Mouse (Mus musculus) forebrain, embryonic 10.5 days (tissue): ENCODE data around the gene Fam189a2. TPM values are rescaled to one million over a fixed set of nuclear protein-coding genes. Genes with fewer than 3 reads are reported as not detected.

Experiments
- DNase-seq: peaks from one replicate; pipeline ENCODE4 v3.0.0-alpha.2; 2017; ENCODE audit warnings: low spot score; ENCODE audit errors: extremely low spot score
- H3K27ac ChIP-seq: fragments of 300-500 bp; sonication (generic); 2 replicates; pipeline ENCODE4 v1.5.1; 2016; ENCODE audit warnings: mild to moderate bottlenecking
- H3K27me3 ChIP-seq: fragments of 300-500 bp; sonication (generic); 2 replicates; pipeline ENCODE4 v1.6.1; 2016; ENCODE audit warnings: mild to moderate bottlenecking; ENCODE audit not compliant: poor library complexity, severe bottlenecking
- H3K36me3 ChIP-seq: fragments of 300-500 bp; sonication (generic); replicated peaks from 2 replicates; pipeline ENCODE4 v1.6.1; 2016; ENCODE audit warnings: mild to moderate bottlenecking, moderate library complexity
- H3K4me1 ChIP-seq: fragments of 300-500 bp; sonication (generic); 2 replicates; pipeline ENCODE4 v1.6.1; 2016
- H3K4me3 ChIP-seq: fragments of 300-500 bp; sonication (generic); 2 replicates; pipeline ENCODE4 v1.5.1; 2016; ENCODE audit warnings: mild to moderate bottlenecking, moderate library complexity
- H3K9me3 ChIP-seq: fragments of 300-500 bp; sonication (generic); 2 replicates; pipeline ENCODE4 v1.6.1; 2016; ENCODE audit warnings: mild to moderate bottlenecking, moderate library complexity
- WGBS: fragments of 180-500 bp; shearing (Covaris S2); methylation state at CpG from one replicate; pipeline ENCODE4 v1.1.7; 2016; 5-methylcytosine and 5-hydroxymethylcytosine counted together
- polyA plus RNA-seq: library from polyadenylated mRNA; unstranded; fragments of >200 nt; fragmentation: Nextera tagmentation; extraction: Ambion mirVana; gene quantifications from 2 replicates; pipeline ENCODE4 v1.2.1, GENCODE M21; 2016

The Fam189a2 gene
- polyA plus RNA-seq, 1 experiment from 2014 or later = 0.38 TPM

DNA sequence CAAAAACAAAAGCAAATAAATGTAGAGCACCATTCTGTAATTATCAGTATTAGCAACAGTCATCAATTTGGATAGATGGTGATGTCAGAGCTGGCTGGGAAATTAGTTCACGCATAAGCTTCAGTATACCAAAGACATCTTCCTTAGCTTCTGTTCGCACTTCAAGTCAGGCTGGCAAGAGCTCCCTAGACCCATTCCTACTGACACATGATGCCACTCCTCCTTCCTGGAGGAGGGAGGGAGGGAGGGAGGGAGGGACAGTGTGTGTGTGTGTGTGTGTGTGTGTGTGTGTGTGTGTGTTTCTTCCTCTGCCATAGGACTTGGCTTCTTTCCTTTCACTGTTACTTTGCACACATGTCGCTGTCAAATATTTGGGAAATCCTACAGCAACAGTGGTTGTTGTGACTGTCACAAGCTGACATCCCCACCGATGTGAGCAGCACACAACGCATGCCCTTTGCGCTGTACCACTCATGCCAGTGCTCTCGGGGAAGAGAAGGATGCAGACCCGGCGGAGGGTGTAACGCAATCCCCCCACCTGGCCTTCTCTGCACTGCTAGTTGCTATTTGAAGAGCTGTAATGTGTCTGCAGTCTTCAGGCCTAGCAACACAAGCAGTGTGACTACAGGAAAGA lies 34.9 kb downstream of the Fam189a2 start:
- H3K27me3 ChIP-seq = no peaks in the 10 kb centered on the region
- H3K27ac ChIP-seq = no peak overlapping the region
- H3K9me3 ChIP-seq = no peaks in the 10 kb centered on the region
- no peak overlapping the region for H3K4me3 ChIP-seq
- no peaks in the 10 kb centered on the region for H3K4me1 ChIP-seq
- DNase-seq = no peak
- no peaks in the 10 kb centered on the region for H3K36me3 ChIP-seq
- WGBS = 90% methylated on average over 10 of the region's 10 CpGs

DNA sequence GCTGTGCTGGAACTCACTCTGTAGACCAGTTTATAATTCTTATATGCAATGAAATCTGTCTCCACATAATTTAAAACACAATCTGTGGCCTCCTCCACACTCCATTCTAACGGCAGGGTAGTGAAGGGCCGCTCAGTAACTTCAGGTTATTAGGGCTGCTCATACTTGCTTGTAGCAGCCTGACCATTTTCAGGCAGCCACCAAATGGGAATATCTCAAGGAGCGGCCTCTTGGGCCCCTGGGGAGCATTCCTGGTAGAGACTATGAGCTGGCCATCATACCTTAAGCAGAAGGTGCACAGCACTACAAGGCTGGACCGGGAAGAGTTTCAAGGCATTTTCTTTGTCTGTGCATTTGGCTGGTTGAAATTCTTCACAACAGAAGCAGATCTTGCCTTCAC lies 42.7 kb downstream of the Fam189a2 start:
- Histone ChIP-seq H3K36me3 (no peaks in the 10 kb centered on the region), H3K4me3 (no peak overlapping the region), H3K4me1 (no peaks in the 10 kb centered on the region), H3K27me3 (no peaks in the 10 kb centered on the region), H3K27ac (no peak overlapping the region), H3K9me3 (no peaks in the 10 kb centered on the region)
- 93% methylated on average over 4 of the region's 4 CpGs for WGBS
- no peak for DNase-seq

GRCm38 (mm10) chr19:23987291-23987690 lies 43.5 kb downstream of the Fam189a2 start:
- Histone ChIP-seq H3K27me3 (no peaks in the 10 kb centered on the region), H3K4me1 (no peaks in the 10 kb centered on the region), H3K27ac (no peak overlapping the region), H3K4me3 (no peak overlapping the region), H3K36me3 (0 out of 2 replicates have a peak, but pooled peaks cover 2% of the 10 kb centered on the region), H3K9me3 (no peaks in the 10 kb centered on the region)
- 71% methylated on average over 2 of the region's 2 CpGs for WGBS
- no peak for DNase-seq

DNA sequence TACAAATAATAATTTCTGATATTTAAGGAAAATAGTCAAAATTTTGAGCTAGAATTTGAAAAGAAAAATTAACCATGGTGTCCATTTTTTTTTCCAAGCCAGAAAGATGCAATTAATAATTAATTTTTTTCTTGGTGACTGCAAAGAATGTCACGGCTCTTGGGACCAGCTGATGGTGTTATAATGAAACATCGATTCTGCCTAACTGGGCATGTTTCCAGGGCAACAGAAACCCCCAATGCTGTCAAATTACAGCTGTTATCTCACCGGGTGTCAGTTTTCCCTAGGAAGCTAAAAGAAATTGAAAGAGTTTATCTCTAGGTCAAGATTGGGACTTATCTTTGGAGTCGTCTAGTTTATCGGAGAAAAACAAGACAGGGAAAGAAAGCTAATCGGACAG lies 46.6 kb downstream of the Fam189a2 start:
- Histone ChIP-seq H3K9me3 (no peaks in the 10 kb centered on the region), H3K4me3 (no peak overlapping the region), H3K27ac (no peak overlapping the region), H3K4me1 (no peaks in the 10 kb centered on the region), H3K36me3 (0 out of 2 replicates have a peak, but pooled peaks cover 2% of the 10 kb centered on the region), H3K27me3 (no peaks in the 10 kb centered on the region)
- DNase-seq = no peak
- 87% methylated on average over 6 of the region's 6 CpGs for WGBS

- DNase-seq = no peak
- H3K36me3 ChIP-seq = 0 out of 2 replicates have a peak, but pooled peaks cover 2% of the 10 kb centered on the region
- no peaks in the 10 kb centered on the region for H3K27me3 ChIP-seq
- H3K4me1 ChIP-seq = peaks cover 6% of the 10 kb centered on the region; the same call in 1 of the 2 replicates
- no peak overlapping the region for H3K27ac ChIP-seq
- H3K9me3 ChIP-seq = no peaks in the 10 kb centered on the region
- WGBS = 91% methylated on average over 3 of the region's 3 CpGs
- no peak overlapping the region for H3K4me3 ChIP-seq
Observed at GRCm38 (mm10) chr19:23980598-23980997, 50.2 kb downstream of the Fam189a2 start.

- WGBS = 82% methylated on average over 6 of the region's 6 CpGs
- no peaks in the 10 kb centered on the region for H3K27me3 ChIP-seq
- peaks cover 11% of the 10 kb centered on the region; the same call in 1 of the 2 replicates for H3K36me3 ChIP-seq
- DNase-seq = no peak
- peaks cover 13% of the 10 kb centered on the region for H3K4me1 ChIP-seq
- H3K4me3 ChIP-seq = no peak overlapping the region
- no peaks in the 10 kb centered on the region for H3K9me3 ChIP-seq
- no peak overlapping the region for H3K27ac ChIP-seq
Observed at GRCm38 (mm10) chr19:23977901-23978443, 52.8 kb downstream of the Fam189a2 start.

- Histone ChIP-seq H3K9me3 (no peaks in the 10 kb centered on the region), H3K27ac (0 out of 2 replicates have a peak overlapping the region, but pooled peaks have one; percentile 54), H3K27me3 (no peaks in the 10 kb centered on the region), H3K36me3 (peaks cover 9% of the 10 kb centered on the region; the same call in 1 of the 2 replicates), H3K4me1 (peaks cover 18% of the 10 kb centered on the region), H3K4me3 (no peak overlapping the region)
- 66% methylated on average over 16 of the region's 16 CpGs for WGBS
- DNase-seq = no peak
Observed at GRCm38 (mm10) chr19:23972881-23973649, 57.8 kb downstream of the Fam189a2 start.

GRCm38 (mm10) chr19:23971391-23971790 lies 59.4 kb downstream of the Fam189a2 start:
- no peak overlapping the region for H3K4me3 ChIP-seq
- H3K4me1 ChIP-seq = peaks cover 18% of the 10 kb centered on the region
- WGBS = 96% methylated on average over 7 of the region's 7 CpGs
- no peaks in the 10 kb centered on the region for H3K27me3 ChIP-seq
- 0 out of 2 replicates have a peak overlapping the region, but pooled peaks have one; percentile 1 for H3K27ac ChIP-seq
- no peak for DNase-seq
- no peaks in the 10 kb centered on the region for H3K9me3 ChIP-seq
- H3K36me3 ChIP-seq = peaks cover 9% of the 10 kb centered on the region; the same call in 1 of the 2 replicates

GRCm38 (mm10) chr19:23970374-23970773 lies 60.4 kb downstream of the Fam189a2 start:
- Histone ChIP-seq H3K36me3 (peaks cover 7% of the 10 kb centered on the region; the same call in 1 of the 2 replicates), H3K9me3 (no peaks in the 10 kb centered on the region), H3K4me1 (peaks cover 18% of the 10 kb centered on the region), H3K27me3 (no peaks in the 10 kb centered on the region), H3K27ac (no peak overlapping the region), H3K4me3 (no peak overlapping the region)
- DNase-seq = no peak
- WGBS = 91% methylated on average over 3 of the region's 3 CpGs

DNA sequence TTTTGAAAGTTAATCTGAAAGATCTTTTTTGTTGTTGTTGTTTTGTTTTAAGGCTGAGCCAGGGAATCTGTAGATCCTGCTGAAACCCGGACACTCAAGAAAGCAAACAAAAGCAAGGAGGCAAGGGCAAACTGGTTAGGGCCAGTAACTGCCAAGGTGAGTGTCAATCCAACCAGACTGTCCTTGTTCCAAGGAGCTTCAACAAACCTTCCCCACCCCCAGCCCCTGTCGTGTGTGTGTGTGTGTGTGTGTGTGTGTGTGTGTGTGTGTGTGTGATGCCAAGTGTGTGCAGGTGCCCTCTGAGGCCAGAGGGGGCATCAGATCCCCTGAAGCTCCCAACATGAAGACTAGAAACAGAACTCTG lies 62.0 kb downstream of the Fam189a2 start:
- no peaks in the 10 kb centered on the region for H3K36me3 ChIP-seq
- no peak overlapping the region for H3K27ac ChIP-seq
- WGBS = 88% methylated on average over 2 of the region's 2 CpGs
- H3K9me3 ChIP-seq = no peaks in the 10 kb centered on the region
- no peaks in the 10 kb centered on the region for H3K27me3 ChIP-seq
- peaks cover 23% of the 10 kb centered on the region for H3K4me1 ChIP-seq
- no peak overlapping the region for H3K4me3 ChIP-seq
- no peak for DNase-seq

DNA sequence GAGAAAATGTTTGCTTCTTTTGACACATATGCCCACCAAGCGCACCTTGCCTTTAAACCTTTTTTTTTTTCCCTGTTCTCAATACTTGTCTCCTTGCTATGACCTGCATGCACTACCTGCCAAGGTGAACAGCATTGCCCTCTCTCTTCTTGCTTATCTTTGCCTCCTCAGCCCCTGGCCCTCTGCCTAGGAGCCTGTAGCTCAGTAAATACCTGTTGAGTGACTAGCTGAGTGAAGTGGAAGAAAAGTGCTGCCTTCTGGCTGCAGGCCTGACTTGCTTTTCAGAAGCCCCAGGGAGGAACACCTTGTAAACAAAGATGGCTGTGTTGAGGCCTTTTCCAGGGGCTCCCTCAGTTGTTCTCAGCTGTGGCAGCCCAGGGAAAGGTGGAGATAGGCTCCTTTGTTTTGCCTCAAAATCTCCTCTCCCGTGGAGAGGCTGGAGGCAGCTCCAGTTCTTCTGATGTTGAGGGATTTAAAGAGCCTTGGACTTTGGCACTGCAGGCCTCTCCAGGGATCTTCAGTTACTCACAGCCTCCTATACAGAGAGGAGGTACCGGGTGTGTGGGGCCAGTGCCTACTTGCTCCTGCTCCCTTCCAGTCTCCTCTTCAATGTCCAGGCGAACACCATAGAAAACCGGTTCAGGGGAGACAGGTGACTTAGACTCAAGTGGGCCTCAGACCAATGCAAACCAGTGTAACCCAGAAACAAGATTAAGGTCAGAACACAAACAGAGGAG lies 62.5 kb downstream of the Fam189a2 start:
- H3K27ac ChIP-seq = 0 out of 2 replicates have a peak overlapping the region, but pooled peaks have one; percentile 11
- 45% methylated on average over 5 of the region's 5 CpGs for WGBS

GRCm38 (mm10) chr19:23967156-23967555 lies 63.7 kb downstream of the Fam189a2 start:
- Histone ChIP-seq H3K27ac (no peak overlapping the region), H3K27me3 (no peaks in the 10 kb centered on the region), H3K36me3 (no peaks in the 10 kb centered on the region), H3K9me3 (no peaks in the 10 kb centered on the region), H3K4me1 (peaks cover 11% of the 10 kb centered on the region), H3K4me3 (no peak overlapping the region)
- WGBS = 42% methylated on average over 2 of the region's 2 CpGs
- no peak for DNase-seq

More for the DNA sequence above, 62.5 kb downstream of the Fam189a2 start:
- Histone ChIP-seq H3K4me3 (no peak overlapping the region), H3K36me3 (no peaks in the 10 kb centered on the region), H3K4me1 (peaks cover 19% of the 10 kb centered on the region), H3K27me3 (no peaks in the 10 kb centered on the region), H3K9me3 (no peaks in the 10 kb centered on the region)
- DNase-seq = no peak
